Mouse (Mus musculus): ENCODE data around the gene Cacna1f.
A peak's percentile ranks its signal among the peaks of the same experiment; 100 is the strongest.

The Cacna1f gene

DNA sequence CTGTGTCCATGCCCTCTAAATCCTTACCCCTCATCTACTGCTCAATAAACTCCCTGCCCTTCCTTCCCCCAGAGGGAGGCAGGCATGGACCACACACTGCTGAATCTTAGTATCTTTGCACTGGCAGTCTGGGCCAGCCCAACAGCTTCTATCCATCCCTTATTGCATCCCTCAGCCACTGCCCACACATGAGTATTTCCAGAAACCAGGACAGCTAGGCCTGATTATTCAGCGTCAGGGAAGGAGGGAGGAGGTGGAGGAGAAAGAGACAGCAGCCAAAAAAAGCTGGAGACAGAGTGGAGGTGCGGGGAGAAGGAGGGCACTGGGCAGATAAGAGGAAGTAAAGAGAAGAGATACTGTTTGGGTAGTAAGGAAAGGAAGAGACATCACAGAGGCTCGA is 28.2 kb downstream of the Cacna1f start:
- DNase-seq: no peak

DNA sequence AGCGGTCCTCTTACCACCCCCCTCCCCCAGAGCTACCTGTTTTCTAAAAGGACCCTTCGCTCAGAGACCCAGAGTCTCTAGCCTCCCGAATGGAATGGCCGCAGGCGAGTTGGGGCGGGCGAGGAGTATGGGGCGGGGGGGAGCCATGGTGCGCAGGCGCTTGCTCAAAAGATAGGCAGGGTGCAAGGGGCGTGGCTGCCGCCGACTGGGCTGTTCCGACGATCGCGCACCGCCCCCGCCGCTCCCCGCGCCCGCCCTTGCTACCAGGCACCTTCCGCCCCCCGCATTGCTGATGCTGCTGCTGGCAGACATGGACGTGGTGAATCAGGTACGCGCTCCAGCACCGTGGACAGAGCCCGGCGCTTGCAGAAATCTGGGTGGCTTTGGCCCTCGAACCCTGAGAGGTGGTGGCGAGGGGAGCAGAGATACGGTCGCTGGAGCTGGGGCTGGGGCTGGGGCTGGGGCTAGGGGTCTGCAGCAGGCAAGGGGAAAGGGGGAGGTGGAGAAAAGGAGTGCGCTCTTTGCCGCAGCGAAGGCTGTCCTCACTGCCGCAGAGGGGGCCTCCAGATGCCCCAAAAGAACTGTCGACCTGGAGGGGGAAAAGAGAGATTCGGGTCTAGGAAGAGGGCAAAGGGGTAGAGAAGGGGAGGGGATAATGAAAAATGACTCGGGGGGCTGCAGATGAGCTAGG is 31.7 kb downstream of the Cacna1f start, which contains the start of gene Syp:
Gene Syp, plus strand, starts transcription at position 71 of the 691 bp plus-strand sequence.
- DNase-seq: peak; percentile 63 to 78

DNA sequence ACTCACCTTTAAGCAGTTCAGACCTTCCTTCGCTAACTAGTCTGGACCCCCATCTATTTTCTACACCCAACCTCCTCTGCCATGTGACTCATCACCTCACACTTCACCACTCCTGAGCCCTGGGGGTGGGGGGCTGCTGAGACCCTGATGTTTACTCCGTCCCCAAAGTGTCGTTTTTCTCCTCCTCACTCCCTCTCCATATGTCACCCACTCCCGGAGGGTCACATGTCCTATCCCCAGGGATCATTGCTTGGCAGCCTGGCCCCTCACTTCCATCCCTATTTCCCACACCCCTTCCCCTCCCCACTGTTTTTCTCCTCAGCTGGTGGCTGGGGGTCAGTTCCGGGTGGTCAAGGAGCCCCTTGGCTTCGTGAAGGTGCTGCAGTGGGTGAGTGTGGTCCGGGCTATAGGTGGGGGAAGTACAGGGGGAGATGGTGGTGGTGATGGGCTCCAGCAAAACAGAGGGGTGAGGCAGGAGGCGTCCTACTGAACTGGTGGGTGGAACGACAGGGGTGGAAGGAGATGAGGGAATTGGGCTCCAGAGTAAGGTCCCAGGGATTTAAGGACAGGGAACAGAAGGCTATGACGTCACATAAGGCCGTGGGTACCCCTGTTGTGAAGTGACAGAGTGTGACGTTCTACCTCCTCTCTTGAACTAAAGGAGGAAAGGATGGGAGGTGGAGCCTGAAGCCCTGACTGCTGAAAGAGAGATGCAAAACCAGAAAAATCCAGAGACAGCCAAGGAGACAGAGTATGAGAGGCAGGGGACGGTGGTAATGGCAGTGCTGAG is 32.8 kb downstream of the Cacna1f start:
- DNase-seq: no peak

DNA sequence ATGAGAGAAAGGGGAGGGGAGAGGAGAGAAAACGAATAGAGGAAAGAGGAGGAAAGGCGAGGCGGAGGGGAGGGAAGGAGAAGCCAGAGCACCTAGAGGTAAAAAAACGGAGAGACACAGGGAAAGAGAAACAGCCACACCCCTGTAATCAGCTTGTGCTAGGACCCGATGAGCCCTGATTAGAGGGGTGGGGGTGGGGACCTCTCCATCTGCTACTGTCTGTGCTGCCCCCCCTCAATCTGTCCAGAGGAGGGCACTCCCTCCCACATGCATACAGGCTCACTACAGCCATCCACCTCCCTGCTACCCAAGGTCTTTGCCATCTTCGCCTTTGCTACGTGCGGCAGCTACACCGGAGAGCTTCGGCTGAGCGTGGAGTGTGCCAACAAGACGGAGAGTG is 33.9 kb downstream of the Cacna1f start:
- DNase-seq: no peak

DNA sequence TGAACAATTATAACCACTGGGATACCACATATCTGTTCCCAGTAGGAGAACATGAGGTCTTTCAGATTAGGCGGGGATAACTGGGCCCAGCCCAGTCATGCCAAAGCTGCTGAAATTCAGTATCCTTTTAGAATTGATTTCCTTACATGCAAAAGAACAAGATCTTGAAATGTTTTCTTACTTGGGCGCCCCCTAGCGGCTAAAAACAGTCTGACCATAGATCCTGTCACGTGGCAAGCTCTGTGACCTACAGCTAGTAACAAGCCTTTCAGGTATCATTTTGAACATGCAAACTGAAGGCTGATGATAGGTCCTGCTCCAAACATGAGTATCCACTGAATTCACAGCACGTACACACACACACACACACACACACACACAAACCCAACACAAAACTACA is 38.5 kb downstream of the Cacna1f start:
- peak; percentile 76 to 88 for DNase-seq

DNA sequence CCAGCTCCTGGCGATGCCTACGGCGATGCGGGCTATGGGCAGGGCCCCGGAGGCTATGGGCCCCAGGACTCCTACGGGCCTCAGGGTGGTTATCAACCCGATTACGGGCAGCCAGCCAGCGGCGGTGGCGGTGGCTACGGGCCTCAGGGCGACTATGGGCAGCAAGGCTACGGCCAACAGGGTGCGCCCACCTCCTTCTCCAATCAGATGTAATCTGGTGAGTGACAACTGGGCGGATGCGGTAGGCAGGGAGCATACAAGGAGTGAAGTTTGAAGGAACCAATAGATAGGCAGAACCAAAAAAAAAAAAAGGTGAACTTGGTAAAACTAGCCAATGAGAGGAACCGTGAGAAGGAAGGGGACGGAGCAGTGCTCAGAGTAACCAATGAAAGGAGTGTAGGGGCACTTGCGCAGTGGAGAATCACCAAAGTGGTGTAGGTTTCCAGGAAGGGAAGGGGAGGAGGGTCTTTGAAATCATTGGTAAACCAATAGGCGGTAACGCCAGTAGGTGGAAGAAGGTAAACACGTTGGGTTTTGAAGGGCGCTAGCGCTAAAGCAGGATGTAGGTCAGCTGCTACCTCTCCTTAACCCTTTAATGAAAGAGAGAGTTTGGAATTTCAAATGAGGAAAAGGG is 41.9 kb downstream of the Cacna1f start:
- peak; percentile 91 to 93 for DNase-seq

DNA sequence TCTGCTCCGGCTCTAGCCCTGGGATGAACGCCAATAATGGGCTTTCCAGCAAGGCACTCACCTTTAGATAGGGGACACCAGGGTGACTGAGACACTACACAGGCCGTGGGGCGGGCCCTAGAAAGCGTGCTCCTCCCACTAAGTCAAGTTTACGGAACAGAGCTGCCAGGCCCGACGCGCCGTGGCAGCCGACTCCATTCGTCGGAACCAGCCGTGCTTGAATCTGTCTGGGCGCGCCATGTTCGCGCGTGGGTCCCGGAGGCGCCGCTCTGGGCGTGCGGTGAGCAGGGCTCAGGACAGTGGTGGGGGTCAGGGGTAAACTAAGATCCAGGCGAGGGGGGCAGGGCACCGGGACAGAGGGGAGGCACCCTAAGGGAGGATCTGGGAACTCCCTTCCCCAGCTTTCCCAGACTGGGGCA is 50.3 kb downstream of the Cacna1f start, which contains the start of gene Prickle3:
Gene Prickle3, plus strand, starts transcription at position 40 of the 419 bp plus-strand sequence.
- peak; percentile 57 to 67 for DNase-seq

DNA sequence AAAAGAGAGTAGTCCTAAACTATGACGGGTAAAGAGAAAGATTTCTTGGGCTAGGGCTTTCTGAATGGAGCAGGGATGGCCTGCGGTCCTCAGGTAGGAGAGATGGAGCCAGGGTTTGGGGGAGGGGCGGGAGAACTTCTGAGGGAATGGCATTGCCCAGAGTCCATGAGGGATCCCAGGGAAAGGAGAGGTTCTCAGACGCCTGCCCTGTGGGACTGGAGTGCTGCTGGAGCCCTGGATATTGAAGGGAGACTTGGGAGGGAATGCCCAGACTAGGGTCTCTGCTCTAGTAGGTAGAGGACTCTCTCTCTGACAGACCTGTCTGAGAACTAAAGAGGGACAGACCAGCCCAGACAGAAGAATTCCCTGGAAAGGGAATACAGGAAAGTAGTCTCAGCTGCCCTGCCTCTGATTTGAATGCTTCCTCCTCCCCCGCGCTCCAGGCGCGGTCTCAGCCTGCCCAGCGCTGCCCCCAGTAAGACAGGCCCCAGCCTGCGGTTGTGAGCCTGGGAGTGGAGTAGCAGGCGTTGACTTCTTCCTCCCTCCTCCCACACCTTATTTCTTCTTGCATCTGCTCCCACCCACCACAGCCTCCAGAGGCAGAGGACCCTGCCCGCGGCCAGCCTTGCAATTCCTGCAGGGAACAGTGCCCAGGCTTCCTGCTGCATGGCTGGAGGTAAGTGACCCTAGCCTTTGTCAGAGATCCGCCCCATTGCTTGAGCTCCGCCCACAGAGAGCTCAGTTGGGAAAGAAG is 51.3 kb downstream of the Cacna1f start:
- DNase-seq: peak; percentile 64 to 83

DNA sequence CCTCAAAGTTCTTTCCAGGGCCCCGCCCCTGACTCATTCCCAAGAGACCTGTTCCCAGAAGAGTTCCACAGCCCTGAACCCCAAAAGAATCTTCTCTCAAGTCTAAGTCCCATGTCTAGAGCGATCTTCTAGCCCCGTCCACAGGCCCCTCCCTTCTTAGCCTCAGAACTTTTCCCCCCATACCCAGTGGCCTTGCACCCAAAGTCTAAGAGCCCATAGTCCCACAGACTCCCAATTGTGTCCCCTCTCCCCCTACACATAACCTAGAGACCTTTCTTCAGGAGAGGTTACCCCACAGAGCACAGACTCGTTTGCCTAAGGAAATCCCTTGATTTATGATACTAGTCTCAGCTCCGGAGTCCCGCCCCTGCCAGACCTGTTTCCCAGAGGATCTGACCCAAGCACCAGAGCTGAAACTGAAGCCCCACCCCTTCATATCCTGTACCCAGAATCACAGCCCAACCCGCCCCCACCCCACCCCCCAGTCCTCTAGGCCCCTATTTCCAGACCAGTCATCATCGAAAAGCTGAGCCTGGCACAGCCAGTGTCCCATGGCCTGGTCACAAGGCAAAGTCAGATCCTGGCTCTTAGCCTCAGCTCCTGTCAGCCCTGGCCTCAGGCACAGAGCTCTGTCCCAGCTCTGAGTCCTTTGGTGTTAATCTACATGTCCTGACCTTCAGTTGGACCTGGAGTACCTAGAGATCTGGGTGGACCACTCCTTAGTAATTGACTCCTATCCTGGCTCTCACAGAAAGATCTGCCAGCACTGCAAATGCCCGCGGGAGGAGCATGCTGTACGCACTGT is 52.1 kb downstream of the Cacna1f start:
- peak in 1 of 2 experiments; percentile 32 for DNase-seq

DNA sequence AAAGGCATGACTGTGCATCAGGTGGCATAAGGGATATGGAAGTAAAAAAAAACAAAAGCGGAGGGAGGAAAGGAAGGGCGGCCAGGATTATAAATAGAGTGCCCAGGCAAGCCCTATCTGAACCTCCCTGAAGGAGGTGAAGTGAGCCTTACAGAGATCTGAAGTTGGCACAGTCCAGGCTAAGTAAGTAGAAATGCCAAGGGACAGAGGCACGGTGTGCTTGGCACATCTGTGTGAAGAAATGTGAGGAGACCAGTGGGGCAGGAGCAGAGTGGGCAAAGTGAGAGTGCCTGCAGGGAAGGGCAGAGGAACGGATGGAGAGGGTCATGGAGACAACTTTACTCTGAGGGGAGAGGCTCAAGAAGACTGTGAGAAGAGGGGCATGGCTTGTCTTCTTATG is 54.2 kb downstream of the Cacna1f start:
- DNase-seq: no peak

DNA sequence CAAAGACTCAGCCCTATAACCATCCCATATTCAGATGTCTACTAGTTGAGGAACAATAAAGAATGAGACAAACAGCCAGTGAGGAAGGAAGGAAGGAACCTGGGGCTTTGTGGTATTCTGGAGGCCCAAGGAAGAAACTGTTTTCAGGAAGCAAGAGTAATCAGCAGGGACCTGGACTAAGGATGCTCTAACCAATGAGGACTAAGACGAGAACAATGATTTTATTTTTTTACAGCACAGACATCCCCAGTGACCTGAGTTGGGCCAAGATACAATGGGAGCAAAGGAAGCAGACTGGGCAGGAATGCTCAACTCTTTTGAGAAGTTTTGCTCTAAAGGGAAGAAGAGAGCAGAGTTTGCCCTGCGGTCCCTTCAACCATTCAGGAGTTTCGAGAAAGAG is 56.1 kb downstream of the Cacna1f start:
- DNase-seq: no peak

DNA sequence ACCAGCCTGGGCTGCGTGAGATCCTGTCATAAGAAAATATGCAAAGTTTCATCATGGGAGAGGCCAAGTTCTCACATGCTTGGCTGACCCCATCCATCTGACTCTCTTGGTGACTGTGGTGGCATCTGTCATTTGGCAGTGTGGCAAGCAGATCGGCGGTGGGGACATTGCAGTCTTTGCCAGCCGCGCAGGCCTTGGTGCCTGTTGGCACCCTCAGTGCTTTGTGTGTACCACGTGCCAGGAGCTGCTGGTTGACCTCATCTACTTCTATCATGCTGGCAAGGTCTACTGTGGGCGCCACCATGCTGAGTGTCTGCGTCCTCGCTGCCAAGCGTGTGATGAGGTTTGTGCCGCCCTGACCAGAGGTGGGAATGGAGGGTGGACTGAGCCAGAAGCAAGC is 57.9 kb downstream of the Cacna1f start:
- DNase-seq: no peak

DNA sequence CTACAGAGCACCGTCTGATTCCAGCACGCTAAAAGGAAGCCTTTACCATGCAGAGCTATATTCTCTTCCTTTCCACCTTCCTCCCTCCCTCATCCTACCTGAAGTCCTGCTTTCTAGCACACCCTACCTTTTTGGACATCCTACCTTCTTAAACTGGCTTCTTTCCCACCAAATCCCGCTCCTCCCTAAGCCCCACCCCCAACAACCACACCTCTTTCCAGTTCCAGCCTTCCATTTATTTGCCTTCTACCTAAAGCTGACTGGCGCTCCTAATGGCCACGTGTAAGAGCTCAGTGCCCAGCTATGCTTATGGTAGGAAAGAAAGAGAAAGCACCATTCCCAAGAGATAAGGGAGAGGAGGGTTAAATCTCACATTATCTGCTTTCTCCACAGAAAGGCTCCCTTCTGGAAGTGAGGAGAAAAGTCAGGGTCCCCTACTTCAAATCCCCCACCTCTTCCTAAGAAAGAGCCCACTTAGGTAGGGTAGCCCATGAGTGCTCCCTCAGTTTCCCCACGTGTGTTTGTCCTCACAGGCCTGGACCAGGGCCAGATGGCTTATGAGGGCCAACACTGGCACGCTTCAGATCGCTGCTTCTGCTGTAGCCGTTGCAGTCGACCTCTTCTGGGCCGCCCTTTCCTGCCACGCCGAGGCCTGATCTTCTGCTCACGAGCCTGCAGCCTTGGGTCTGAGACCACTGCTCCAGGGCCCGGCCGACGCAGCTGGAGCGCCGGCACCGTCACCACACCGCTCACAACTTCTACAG is 59.0 kb downstream of the Cacna1f start:
- no peak for DNase-seq

DNA sequence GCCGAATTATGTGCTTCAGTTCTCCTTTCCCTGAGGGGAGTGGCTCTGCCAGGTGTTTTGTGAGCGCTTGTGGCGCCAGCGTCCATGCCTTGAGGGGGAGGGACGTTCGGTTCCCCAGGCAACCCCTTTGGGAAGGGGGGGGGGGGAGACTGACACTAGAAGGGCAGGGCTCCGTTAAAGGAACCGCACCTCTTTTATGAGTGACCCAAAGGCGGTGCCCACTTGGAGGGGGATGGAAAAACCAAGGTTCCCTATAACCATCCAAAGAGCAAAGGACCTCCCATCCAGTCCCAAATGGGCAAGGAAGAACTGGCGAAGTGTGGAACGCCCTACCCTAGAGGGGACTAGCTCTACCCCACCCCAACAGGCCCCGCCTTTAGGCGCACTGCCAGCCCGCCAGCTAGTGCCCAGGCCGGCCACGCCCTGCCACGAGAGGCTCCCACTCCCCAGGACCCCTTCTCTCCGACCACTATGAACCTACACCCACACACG is 63.6 kb downstream of the Cacna1f start:
- DNase-seq: peak; percentile 48 to 54

DNA sequence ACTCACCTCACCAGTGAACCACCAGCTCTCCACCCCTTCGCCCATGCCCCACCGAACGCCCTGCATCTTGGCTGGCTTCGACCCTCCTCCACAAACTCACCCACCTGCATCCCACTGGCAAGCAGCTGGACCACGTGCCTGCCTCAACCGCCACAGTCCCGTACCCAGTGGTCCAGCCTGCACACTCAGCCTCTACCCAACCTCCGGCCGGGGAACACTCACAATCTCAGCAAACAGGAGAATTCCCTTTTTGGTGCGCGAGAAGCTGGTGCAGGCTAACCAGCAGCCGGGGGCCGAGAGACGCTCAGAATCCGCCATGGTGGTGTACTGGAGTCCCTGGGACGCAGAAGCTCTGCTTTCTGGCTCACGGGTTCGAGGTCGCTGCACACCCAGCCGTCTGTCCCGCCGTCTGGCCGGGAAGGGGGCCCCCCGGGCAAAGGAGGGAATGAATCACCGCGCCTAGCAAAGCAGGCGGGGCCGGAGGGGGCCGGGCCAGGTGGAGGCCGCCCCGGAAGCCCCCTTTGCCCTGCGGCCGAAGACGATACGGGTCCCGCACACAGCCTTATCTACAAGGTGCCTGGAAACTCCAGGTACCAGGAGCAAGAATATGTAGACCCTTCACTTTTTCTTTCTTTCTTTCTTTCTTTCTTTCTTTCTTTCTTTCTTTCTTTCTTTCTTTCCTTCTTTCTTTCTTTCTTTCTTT is 64.2 kb downstream of the Cacna1f start, which contains the start of gene Plp2:
Gene Plp2, minus strand, starts transcription at position 470 of the 703 bp plus-strand sequence.
- DNase-seq: peak in 1 of 2 experiments; percentile 25

DNA sequence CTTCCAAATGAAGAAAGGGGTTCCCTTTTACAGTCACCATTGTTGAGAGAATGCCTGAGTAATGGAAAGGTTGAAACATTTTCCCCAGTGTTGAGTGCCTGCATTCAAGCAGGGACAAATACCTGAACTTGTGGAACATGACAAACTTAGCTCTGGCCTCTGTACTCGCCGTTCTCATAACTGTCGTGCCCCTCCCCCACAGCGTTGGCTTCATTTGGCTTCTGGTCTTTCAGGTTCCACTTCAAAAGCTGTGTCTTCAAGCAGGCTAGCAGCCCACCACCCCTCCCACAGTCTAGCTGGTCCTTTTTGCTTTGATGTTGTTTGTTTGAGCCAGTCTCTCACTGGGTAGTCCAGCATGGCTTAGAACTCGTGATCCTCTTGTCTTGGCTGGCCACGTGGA is 65.9 kb downstream of the Cacna1f start:
- DNase-seq: no peak

DNA sequence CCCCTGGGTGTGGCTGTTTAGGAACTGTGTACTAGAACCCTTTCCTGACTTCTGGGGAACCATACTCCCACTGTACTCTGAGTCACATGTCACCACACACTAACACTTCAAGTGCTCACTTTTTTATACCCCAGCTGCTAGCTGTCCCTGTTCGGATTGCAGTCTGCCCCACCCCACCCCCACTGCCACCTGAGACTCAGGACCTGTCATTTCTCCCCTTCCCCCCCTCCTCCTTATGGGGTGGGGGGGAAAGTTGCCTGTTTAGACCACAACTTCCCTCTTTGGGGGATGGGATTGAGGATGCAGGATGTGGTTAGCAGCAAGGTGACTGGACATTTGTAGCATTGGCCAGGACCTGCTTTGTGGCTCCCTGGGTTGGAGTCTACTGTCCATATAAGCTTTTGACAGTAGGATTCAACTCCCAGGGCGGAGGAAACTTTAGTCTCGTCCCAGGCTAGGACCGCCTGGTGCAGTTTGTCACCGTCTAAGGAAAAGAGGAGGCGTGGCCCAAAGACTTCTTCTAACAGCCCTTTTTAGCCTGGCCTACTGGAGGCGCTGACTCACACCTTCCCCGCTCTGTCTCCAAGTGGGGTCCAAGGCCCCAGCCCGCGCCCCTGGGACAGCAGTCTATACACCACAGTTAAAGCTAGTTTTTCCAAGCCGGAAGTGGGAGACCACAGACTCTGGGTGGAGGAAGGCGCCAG is 66.8 kb downstream of the Cacna1f start:
- no peak for DNase-seq

DNA sequence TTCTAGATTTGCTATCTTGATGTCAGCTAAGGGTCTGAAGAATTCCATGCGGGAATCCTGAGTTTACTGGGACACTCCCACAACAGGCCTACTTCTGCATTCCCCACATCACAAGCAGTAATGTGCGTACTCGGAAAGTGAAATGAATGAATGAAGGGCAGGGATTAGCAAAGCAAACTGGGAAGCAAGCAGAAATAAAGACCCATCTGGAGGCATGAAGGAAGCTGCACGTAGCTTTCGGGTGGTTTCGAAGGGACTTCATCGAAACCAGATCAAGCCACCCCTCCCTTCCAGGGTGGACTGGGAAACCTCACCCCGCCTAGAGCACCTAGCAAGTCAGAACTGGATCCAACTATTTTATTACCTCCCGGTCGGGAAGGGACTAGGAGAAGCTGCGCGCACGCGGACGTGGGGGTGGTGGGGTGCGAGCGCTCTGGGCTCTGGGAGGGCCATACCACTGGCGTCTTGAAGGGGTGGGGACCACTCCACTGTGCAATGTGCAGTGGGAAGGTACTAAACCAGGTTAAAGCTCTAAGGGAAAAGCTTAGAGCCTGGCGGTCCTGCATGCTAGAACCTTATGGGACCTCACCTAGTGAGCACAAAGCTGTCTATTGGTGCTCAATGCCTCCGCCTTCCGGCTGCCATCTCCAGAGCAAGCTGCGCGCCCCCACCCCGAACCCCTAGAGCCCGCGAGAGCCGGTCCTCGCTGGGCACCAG is 67.6 kb downstream of the Cacna1f start:
- DNase-seq: peak in 1 of 2 experiments; percentile 16

DNA sequence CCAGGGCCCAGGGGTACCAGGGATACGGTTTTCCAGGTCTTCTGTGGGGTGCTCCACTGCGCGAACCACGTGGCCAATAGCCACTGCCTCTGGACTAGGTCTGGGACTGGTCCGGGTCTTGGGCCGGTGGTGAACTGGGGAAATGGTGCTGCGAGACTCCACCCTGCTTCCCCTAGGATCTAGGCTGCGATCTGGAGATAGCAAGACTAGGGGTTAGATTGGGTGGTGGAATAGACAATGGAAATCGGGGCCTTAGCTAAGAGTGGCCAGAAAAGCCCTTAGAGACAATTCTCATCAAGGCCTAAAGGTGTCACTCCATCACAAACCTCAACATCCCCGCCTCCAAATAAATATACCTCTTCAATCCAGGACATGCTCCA is 68.1 kb downstream of the Cacna1f start:
- no peak for DNase-seq

Measured in kidney, adult 8-10 months (tissue).